Mouse (Mus musculus): ENCODE measurements around the gene Vmn1r158.
"Not testable (repeated sequence)": the region's sequence is repeated elsewhere in the genome, so short reads cannot be mapped to it uniquely, and the experiment has no call there.

Vmn1r158 gene

DNA sequence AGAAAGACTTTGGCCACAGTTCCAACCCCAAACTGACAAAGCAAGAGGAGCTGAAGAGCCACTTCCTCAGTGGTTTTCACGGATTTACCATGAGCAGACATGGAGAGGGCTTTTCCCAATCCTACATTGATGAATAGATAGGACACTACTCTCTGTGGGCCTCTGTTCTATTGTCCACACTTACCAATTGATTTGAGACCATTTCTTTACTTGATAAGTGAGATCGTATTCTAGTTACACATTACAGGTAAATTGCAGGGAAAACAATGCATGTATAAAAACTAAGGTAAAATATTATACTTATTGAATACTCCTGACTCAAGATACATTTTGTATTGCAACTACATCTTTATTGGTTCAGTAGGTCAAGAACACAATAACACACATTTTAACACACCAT lies at the start of gene Vmn1r158:
Vmn1r158 (minus strand) TSS at position 101 of the 400 bp plus-strand sequence.
- not testable (repeated sequence) for DNase-seq (ENCODE audit: inconsistent ontology term)

DNA sequence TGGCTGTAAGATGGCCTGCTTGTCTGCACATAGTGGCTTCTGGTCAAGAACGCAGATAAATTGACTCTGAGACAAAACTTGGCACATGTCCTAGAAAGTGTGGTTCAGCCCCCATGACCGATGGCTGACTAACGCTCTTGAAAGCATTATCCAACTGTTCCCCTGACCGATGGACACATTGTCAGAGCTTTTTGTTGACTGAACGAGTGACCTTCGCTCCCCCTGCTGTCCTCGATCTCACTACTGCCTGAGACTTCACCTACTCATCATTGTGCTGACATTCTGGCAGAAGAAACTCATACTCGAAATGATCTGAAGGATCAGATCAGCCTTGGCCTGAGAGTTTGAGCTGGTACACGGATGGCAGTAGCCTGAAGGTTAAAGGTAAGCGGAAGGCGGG lies 14.6 kb downstream of the Vmn1r158 start:
- DNase-seq (ENCODE audit: inconsistent ontology term), result not testable (repeated sequence)

DNA sequence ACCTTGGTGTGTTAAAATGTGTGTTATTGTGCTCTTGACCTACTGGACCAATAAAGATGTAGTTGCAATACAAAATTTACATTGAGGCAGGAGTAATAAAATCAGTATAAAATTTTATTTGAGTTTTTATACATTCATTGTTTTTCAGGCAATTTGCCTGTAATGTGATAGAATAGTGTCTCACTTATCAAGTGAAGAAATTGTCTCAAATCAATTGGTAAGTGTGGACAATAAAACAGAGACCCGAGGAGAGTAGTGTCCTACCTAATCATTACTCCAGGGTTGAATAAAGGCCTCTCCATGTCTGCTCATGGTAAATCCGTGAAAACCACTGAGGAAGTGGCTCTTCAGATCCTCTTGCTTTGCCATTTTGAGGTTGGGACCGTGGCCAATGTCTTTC lies 29.2 kb downstream of the Vmn1r158 start, which contains the start of gene Vmn1r157:
Vmn1r157 (plus strand) TSS at position 301 of the 400 bp plus-strand sequence.
- DNase-seq (ENCODE audit: inconsistent ontology term), result not testable (repeated sequence)

All from Muller cell, postnatal 12 days (primary cell).